Comparison of ENCODE assay signal across 18 mouse cellular contexts in genomic region chr3:102266136-102266535, GRCm38 (mm10).
"Had no signal": no experiment of that assay in that cellular context is flagged by ENCODE, and none has a peak within 500 bp of the region (broad histone marks: within the 10 kb centered on the region; RNA-seq: fewer than 3 reads in every experiment).

No protein-coding gene starts in this region.

- H3K4me2 ChIP-seq: kidney, embryonic 15.5 days; liver, embryonic 13.5 days; lung, embryonic 15.5 days; midbrain, embryonic 11.5 days; neural tube, embryonic 15.5 days had no signal

- H3K4me1 ChIP-seq: liver, embryonic 13.5 days; lung, embryonic 15.5 days; megakaryocyte, embryonic 14.5 days had no signal

- H3K27me3 ChIP-seq: liver, embryonic 13.5 days; neural tube, embryonic 15.5 days had no signal

- H3K4me3 ChIP-seq: kidney, embryonic 15.5 days; liver, embryonic 13.5 days; lung, embryonic 15.5 days; megakaryocyte, embryonic 14.5 days; neural tube, embryonic 15.5 days had no signal

- H3K9me3 ChIP-seq: kidney, embryonic 15.5 days; liver, embryonic 13.5 days; lung, embryonic 15.5 days; neural tube, embryonic 15.5 days had no signal

- DNase-seq: kidney, adult 2 months; kidney, postnatal 14 days; left cerebral cortex, postnatal 4 days; liver; liver, embryonic 13.5 days; liver, postnatal 0 days; lung, postnatal 14 days; retina, postnatal 1 day; right cerebral cortex, postnatal 14 days; thymus, postnatal 4 days had no signal

- H3K27ac ChIP-seq: kidney, embryonic 15.5 days; liver, embryonic 13.5 days; lung, embryonic 15.5 days; macrophage; neural tube, embryonic 15.5 days; stomach, postnatal 0 days had no signal

- ATAC-seq: liver, postnatal 0 days; midbrain, embryonic 16.5 days had no signal

- H3K36me3 ChIP-seq: kidney, embryonic 15.5 days; liver, embryonic 13.5 days; lung, embryonic 15.5 days; neural tube, embryonic 15.5 days had no signal

- H3K9ac ChIP-seq: kidney, embryonic 15.5 days; liver, embryonic 13.5 days; liver, postnatal 0 days; lung, embryonic 15.5 days; neural tube, embryonic 15.5 days had no signal
